Mouse (Mus musculus) hindbrain, postnatal 0 days (tissue): ENCODE measurements around the gene Ano4. TPM values are rescaled to one million over a fixed set of nuclear protein-coding genes. Genes with fewer than 3 reads are reported as not detected.
A peak's percentile ranks its signal among the peaks of the same experiment; 100 is the strongest.

Experiments used
- ATAC-seq: fragments of 200-750 bp; cut with Nextera tagmentation; 2 replicates; pipeline ENCODE4 v1.8.0; 2017; ENCODE audit warnings: mild to moderate bottlenecking, moderate TSS enrichment, moderate library complexity
- DNase-seq: peaks from one replicate; pipeline ENCODE4 v3.0.0-alpha.2; 2015; ENCODE audit warnings: low spot score
- H3K27ac ChIP-seq: fragments of 300-500 bp; sonication (generic); 2 replicates; pipeline ENCODE4 v1.5.1; 2014; ENCODE audit warnings: mild to moderate bottlenecking
- H3K27me3 ChIP-seq: fragments of 300-500 bp; sonication (generic); 2 replicates; pipeline ENCODE4 v1.6.1; 2014; ENCODE audit warnings: low read length, mixed read lengths; ENCODE audit not compliant: insufficient read depth
- H3K36me3 ChIP-seq: fragments of 300-500 bp; sonication (generic); 2 replicates; pipeline ENCODE4 v1.6.1; 2014; ENCODE audit warnings: low read length, mixed read lengths; ENCODE audit not compliant: insufficient read depth
- H3K4me1 ChIP-seq: fragments of 300-500 bp; sonication (generic); 2 replicates; pipeline ENCODE4 v1.6.1; 2014; ENCODE audit warnings: antibody characterized with exemption, low read length, mixed read lengths; ENCODE audit not compliant: insufficient read depth
- H3K4me2 ChIP-seq: fragments of 300-500 bp; sonication (generic); 2 replicates; pipeline ENCODE4 v1.6.1; 2014; ENCODE audit warnings: low read depth, mild to moderate bottlenecking, low read length, moderate library complexity, mixed read lengths
- H3K4me3 ChIP-seq: fragments of 300-500 bp; sonication (generic); 2 replicates; pipeline ENCODE4 v1.5.1; 2014; ENCODE audit warnings: low read length
- H3K9ac ChIP-seq: fragments of 300-500 bp; sonication (generic); replicated peaks from 2 replicates; pipeline ENCODE4 v1.6.1; 2014; ENCODE audit warnings: mild to moderate bottlenecking, low read length, moderate library complexity, mixed read lengths
- H3K9me3 ChIP-seq: fragments of 300-500 bp; sonication (generic); 2 replicates; pipeline ENCODE4 v1.6.1; 2016; ENCODE audit warnings: low read length, mixed read lengths
- CTCF ChIP-seq: IDR thresholded peaks from 2 replicates; pipeline ENCODE4 v1.5.1; 2016; ENCODE audit warnings: antibody characterized with exemption, control low read depth, low read depth
- WGBS: fragments of 180-500 bp; shearing (Covaris S2); extraction: QIAGEN DNeasy Blood & Tissue Kit; methylation state at CpG from one replicate; pipeline ENCODE4 v1.1.7; 2014; 5-methylcytosine and 5-hydroxymethylcytosine counted together
- polyA plus RNA-seq: library from polyadenylated mRNA; unstranded; fragments of >200 nt; fragmentation: Nextera tagmentation; extraction: Ambion mirVana; gene quantifications from 2 replicates; pipeline ENCODE4 v1.2.1, GENCODE M21; 2015
- total RNA-seq: library from RNA; depleted of rRNA; stranded (reverse); fragments of >200 nt; gene quantifications from 2 replicates; pipeline ENCODE4 v1.2.3, GENCODE M21; 2014

Ano4 gene
- total and polyA plus RNA-seq, 2 experiments from 2014 or later = 7.0 to 11.4 TPM

- DNase-seq = peak; percentile 17
- Histone ChIP-seq H3K9ac (no peak overlapping the region), H3K4me2 (no peak overlapping the region), H3K36me3 (no peaks in the 10 kb centered on the region), H3K9me3 (no peaks in the 10 kb centered on the region), H3K4me1 (no peaks in the 10 kb centered on the region), H3K27ac (no peak overlapping the region), H3K4me3 (no peak overlapping the region), H3K27me3 (no peaks in the 10 kb centered on the region)
- WGBS = 69% methylated on average over 3 of the region's 3 CpGs
- TF ChIP-seq CTCF = no peak
- ATAC-seq = no peak
Observed at GRCm38 (mm10) chr10:89292784-89293183, 51.8 kb downstream of the Ano4 start.

GRCm38 (mm10) chr10:89290698-89291097 lies 53.9 kb downstream of the Ano4 start:
- TF ChIP-seq CTCF = peak; percentile 71
- Histone ChIP-seq H3K4me3 (no peak overlapping the region), H3K4me2 (no peak overlapping the region), H3K27ac (no peak overlapping the region), H3K27me3 (no peaks in the 10 kb centered on the region), H3K4me1 (no peaks in the 10 kb centered on the region), H3K36me3 (no peaks in the 10 kb centered on the region), H3K9me3 (no peaks in the 10 kb centered on the region), H3K9ac (no peak overlapping the region)
- WGBS = 60% methylated on average over 6 of the region's 6 CpGs
- ATAC-seq = peak; percentile 76
- peak; percentile 65 for DNase-seq

- Histone ChIP-seq H3K9ac (no peak overlapping the region), H3K9me3 (no peaks in the 10 kb centered on the region), H3K27me3 (no peaks in the 10 kb centered on the region), H3K4me2 (no peak overlapping the region), H3K4me3 (no peak overlapping the region), H3K36me3 (no peaks in the 10 kb centered on the region), H3K27ac (no peak overlapping the region), H3K4me1 (no peaks in the 10 kb centered on the region)
- ATAC-seq (no peak), DNase-seq (no peak)
- TF ChIP-seq CTCF = no peak
- WGBS = 88% methylated on average over 4 of the region's 4 CpGs
Observed at GRCm38 (mm10) chr10:89289290-89289689, 55.3 kb downstream of the Ano4 start.

- ATAC-seq = 0 out of 2 replicates have a peak, but pooled peaks have one; percentile 18
- Histone ChIP-seq H3K9ac (no peak overlapping the region), H3K4me3 (no peak overlapping the region), H3K4me2 (no peak overlapping the region), H3K4me1 (no peaks in the 10 kb centered on the region), H3K27me3 (no peaks in the 10 kb centered on the region), H3K9me3 (no peaks in the 10 kb centered on the region), H3K27ac (no peak overlapping the region), H3K36me3 (no peaks in the 10 kb centered on the region)
- peak; percentile 8 for DNase-seq
- 51% methylated on average over 5 of the region's 5 CpGs for WGBS
- no peak for TF ChIP-seq CTCF
Observed at GRCm38 (mm10) chr10:89280402-89280801, 64.2 kb downstream of the Ano4 start.

GRCm38 (mm10) chr10:89273001-89273680 lies 71.4 kb downstream of the Ano4 start:
- no peaks in the 10 kb centered on the region for H3K27me3 ChIP-seq
- DNase-seq (no peak), ATAC-seq (no peak)
- no peaks in the 10 kb centered on the region for H3K9me3 ChIP-seq
- H3K9ac ChIP-seq = no peak overlapping the region
- H3K27ac ChIP-seq = no peak overlapping the region
- TF ChIP-seq CTCF = no peak
- H3K4me2 ChIP-seq = no peak overlapping the region
- H3K36me3 ChIP-seq = no peaks in the 10 kb centered on the region
- no peaks in the 10 kb centered on the region for H3K4me1 ChIP-seq
- 95% methylated on average over 3 of the region's 3 CpGs for WGBS
- H3K4me3 ChIP-seq = no peak overlapping the region

GRCm38 (mm10) chr10:89267312-89267711 lies 77.2 kb downstream of the Ano4 start:
- TF ChIP-seq CTCF = no peak
- H3K36me3 ChIP-seq = no peaks in the 10 kb centered on the region
- no peak for ATAC-seq
- H3K9me3 ChIP-seq = no peaks in the 10 kb centered on the region
- WGBS = 87% methylated on average over 3 of the region's 3 CpGs
- H3K4me3 ChIP-seq = no peak overlapping the region
- H3K4me2 ChIP-seq = no peak overlapping the region
- no peak overlapping the region for H3K9ac ChIP-seq
- no peak for DNase-seq
- no peaks in the 10 kb centered on the region for H3K4me1 ChIP-seq
- H3K27ac ChIP-seq = no peak overlapping the region
- no peaks in the 10 kb centered on the region for H3K27me3 ChIP-seq

GRCm38 (mm10) chr10:89263396-89263795 lies 81.2 kb downstream of the Ano4 start:
- Histone ChIP-seq H3K4me3 (no peak overlapping the region), H3K4me2 (no peak overlapping the region), H3K9me3 (no peaks in the 10 kb centered on the region), H3K27me3 (no peaks in the 10 kb centered on the region), H3K36me3 (no peaks in the 10 kb centered on the region), H3K9ac (no peak overlapping the region), H3K4me1 (0 out of 2 replicates have a peak, but pooled peaks cover 3% of the 10 kb centered on the region), H3K27ac (no peak overlapping the region)
- DNase-seq (no peak), ATAC-seq (no peak)
- WGBS = 86% methylated on average over 4 of the region's 4 CpGs
- no peak for TF ChIP-seq CTCF
